Mouse (Mus musculus): ENCODE measurements at regions not wholly inside any gene's neighbourhood (a gene's known extent, or its start where the extent isn't known, plus 50 kb on each side); places are given as distances from the start of the nearest gene placed in this dataset.

DNA sequence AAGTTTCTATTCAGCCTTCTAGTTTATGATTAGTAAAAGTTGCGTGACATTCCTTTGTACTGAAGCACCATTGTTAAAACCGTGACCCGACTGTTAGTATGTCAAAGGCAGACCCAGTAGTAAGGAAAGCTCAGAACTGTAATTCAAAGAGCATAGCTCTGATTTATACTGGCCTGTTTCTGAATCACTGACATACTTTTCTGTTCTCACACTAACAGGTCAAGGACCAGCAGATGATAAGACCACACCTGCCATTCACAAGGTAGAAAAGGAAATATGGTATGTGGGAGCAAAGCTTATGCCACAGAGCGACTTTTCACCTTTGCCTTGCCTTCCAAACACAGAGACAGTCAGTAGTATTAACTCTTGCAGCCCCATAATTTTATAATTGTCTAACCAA lies 269.5 kb upstream of the Acvr2a start:
- no peak for ATAC-seq

GRCm38 (mm10) chr2:48545072-48545471 lies 268.8 kb upstream of the Acvr2a start:
- no peak for ATAC-seq

- ATAC-seq = no peak
These were observed 268.2 kb upstream of the Acvr2a start for GRCm38 (mm10) chr2:48545679-48546078.

GRCm38 (mm10) chr2:48546194-48546593 lies 267.7 kb upstream of the Acvr2a start:
- no peak for ATAC-seq

DNA sequence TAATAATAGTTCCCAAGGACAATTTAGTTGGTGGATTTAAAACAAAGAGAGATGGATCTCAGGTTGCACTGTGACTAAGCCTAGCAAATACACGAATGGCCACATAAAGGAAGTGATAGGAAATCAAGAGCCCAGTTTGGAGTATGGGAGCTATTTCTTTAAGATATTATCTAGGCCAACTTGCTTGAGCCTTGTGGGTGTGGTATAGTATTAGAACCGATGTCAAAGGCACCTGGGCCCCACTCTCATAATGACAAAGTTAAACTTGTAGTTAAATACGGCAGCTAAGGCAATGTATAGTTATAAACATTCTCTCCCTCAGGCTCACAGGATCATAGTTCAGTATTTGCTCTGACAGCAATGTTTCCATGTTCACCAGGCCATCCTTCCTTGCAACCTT lies 257.3 kb upstream of the Acvr2a start:
- no peak for ATAC-seq

DNA sequence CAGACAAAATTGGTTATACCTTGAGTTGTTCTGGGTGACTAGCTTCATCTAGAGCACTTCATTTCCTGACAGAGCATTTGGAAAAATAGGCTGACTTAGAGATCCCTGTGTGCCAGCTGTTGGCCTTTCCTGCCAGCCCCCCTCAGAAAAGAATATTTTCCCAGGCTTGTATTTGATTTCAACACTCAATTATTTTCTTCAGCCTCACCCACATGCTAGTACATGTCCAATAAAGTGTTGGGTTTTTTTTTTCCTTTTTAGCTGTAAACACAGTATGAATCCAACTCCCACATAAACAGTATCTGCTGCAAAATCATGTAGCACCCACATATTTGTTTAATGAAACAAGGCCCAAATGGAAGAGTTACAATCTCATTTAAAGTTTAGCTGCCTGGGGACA lies 256.8 kb upstream of the Acvr2a start:
- ATAC-seq = no peak

- ATAC-seq = no peak
These were observed 255.3 kb upstream of the Acvr2a start for GRCm38 (mm10) chr2:48558641-48559040.

DNA sequence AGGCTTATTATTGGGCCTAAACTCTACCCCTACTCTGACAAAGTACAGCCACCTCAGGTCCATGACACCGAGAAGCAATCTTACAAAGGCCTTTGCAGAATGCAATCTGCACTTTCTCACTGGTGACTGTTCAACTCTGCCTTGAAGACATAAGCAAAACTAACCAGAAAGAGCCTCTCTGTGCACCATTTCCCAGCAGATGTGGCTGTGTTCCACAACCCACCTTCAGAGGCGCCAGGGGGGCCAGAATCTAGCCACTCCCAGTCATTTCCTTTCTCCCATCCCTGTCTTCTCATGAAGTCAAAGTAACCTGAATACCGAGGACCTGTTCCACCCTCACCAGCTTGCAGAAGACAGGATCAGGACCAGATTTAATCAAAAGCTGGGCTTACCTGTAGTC lies 250.3 kb upstream of the Acvr2a start:
- ATAC-seq = no peak

- no peak for ATAC-seq
These were observed 249.7 kb upstream of the Acvr2a start for GRCm38 (mm10) chr2:48564170-48564569.

DNA sequence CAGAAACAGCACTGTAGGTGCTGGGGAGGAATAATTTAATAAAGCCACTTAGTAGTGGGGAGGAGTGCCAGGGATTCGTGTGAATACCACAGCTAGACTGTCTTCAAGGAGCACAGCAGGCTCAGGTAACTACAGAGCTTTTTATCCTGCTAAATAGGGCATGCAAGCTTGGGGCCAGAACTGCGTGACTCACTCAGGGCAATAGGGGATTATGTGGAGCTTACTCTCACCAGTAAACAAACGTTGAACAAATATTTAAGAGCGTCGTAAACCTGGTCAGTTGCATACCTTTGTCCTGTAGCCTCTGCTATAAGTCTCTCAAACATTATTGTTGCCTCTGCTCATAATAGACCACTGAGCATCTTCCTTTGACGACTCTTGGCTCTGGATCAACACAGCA lies 246.0 kb upstream of the Acvr2a start:
- no peak for ATAC-seq

DNA sequence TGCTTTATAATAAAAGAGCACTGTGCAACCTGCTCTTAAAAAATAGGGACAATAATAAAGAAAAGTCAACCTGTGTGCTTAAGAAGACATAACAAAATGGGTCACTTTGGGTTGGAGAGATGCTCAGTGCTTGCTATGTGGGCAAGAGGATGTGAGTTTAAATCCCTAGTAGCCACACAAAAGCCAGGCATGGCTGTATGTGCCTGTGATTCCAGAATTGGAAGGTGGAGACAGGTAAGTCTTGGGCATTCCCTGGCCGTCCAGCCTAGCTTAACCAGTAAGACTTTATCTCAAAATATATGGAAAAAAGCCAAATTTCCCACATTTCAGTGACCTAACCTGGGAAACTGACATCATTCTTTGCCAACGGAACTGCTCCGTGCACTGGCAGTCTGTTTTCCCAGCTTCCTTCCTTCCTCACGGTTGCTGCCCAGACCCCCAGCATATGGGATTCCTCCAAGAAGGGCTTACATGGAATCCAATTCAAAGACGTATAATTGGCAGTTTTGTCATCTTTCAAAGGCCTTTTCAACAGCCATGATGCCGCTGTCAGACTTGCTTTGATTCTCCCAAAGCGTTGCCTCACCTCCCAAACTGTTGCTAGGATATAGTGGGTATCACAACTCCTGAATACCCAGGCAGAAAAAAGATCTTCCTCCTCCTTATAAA lies 227.6 kb upstream of the Acvr2a start:
- no peak for ATAC-seq

GRCm38 (mm10) chr2:48586831-48587169 lies 227.1 kb upstream of the Acvr2a start:
- no peak for ATAC-seq

DNA sequence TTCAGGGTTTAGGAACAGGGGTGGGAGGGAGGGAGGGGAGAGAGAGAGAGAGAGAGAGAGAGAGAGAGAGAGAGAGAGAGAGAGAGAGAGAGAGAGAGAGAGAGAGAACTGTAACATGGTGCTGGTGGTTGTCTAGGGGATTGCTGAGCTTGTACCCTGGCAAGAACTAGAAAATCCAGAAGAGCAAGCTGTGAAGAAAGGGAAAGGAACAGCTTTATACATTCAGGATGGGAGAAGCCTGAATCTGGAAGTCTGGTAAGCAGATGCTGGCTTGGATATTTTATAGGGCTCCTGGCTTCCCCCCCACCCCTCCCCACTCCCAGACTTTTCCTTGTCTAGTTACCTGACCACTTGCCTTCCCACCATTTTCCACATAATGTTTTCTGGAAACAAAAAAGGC lies 224.2 kb upstream of the Acvr2a start:
- no peak for ATAC-seq

GRCm38 (mm10) chr2:48597793-48598583 lies 215.9 kb upstream of the Acvr2a start:
- ATAC-seq = no peak

- ATAC-seq = no peak
These were observed 214.5 kb upstream of the Acvr2a start for GRCm38 (mm10) chr2:48599367-48599766.

GRCm38 (mm10) chr2:48601855-48602254 lies 212.1 kb upstream of the Acvr2a start:
- ATAC-seq = no peak

DNA sequence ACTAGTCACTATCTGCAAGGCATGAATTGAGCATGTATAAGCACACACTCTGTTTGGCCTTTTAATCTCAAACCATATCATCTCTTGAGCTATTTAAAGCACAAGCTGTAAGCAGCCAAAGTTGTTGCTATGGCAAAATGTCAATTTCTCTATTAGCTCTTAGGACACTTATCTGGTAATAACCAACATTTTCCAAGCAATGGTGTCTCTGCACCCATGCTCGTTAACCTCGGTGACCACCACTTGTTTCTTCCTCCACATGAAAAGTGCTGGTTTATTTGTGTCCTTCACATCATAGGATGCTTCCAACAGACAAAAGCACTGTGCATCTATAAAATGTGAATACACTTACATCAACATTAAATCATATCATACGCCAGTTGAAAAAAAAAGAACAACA lies 204.4 kb upstream of the Acvr2a start:
- no peak for ATAC-seq

DNA sequence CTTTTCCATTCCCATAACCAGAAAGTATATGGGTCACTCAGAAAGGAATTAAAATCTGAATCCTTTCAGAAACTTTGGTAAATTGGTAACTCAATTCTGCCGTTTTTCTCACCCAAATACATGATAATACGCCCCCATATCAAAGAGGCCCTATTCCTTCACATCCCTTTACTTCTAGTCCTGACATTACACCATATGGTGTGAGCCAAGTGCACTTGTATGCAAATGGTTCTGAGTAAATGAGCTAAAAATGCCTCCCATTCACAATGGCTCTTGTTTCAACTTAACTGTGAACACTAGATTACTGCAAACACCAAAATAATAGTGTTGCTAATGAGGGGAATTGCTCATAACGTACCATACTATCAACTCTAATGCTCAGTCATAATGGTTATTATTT lies 201.7 kb upstream of the Acvr2a start:
- no peak for ATAC-seq

- no peak for ATAC-seq
These were observed 196.7 kb upstream of the Acvr2a start for GRCm38 (mm10) chr2:48617141-48617699.

- ATAC-seq = no peak
These were observed 194.9 kb upstream of the Acvr2a start for GRCm38 (mm10) chr2:48619042-48619441.

DNA sequence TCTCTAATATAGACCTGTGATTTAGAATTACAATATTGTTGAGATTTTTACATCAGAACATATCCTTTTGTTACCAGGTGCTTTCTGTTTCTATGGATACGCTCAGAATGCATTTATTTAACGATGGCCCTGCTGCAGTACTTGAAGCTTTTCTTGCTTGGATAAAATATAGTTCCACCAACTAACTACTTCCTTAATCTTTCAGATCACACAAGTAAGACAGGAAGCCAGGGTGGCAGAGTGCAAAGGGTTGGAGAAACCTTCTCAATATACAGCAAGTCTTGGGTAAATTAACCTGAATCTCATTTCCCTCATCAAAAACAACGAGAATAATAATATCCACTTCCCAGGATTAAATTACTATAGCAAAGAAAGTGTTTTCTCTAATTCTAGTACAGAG lies 193.1 kb upstream of the Acvr2a start:
- no peak for ATAC-seq

DNA sequence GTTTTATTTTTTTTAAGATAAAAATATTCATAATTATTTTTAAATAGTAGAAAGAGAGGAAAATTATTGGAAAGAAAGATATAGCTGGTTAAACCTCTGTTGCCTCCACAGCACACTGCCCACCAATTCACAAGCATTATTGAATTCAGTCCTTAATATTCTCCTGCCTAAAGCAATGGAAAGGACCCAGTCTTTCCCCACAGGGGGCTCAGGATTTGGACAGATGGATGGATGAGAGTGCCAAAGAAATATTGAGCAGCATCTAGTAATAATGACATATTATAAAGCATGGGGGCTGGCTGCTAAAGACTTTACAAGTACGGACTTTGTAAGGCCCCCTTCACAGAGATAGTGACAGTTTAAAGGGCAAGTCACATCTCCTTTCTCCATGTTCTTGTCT lies 191.6 kb upstream of the Acvr2a start:
- no peak for ATAC-seq

GRCm38 (mm10) chr2:48624040-48624439 lies 189.9 kb upstream of the Acvr2a start:
- no peak for ATAC-seq

DNA sequence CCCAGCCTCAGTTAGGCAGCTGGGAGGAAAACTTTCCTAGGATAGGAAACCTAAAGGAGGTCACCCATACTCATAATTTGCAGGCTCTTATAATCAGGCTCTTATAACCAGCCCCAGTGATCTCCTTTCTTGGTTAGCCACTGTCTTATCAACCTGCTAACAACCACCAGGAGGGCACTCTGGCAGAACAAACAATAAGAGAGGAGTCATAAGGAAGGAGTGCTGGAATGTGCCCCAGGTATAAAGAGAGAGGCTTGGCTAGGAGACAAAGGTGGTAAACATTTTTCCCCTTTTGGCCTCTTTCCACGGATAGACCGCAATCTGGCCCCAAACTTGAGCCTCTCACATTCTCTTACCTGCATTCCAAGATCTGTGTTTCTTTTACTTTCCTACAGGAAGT lies 189.4 kb upstream of the Acvr2a start:
- no peak for ATAC-seq

Measured in activated CD4-positive, CD25-positive, alpha-beta regulatory T cell, adult 4 months (primary cell).